ENCODE assay signal across 8 mouse cellular contexts in the genomic region with DNA sequence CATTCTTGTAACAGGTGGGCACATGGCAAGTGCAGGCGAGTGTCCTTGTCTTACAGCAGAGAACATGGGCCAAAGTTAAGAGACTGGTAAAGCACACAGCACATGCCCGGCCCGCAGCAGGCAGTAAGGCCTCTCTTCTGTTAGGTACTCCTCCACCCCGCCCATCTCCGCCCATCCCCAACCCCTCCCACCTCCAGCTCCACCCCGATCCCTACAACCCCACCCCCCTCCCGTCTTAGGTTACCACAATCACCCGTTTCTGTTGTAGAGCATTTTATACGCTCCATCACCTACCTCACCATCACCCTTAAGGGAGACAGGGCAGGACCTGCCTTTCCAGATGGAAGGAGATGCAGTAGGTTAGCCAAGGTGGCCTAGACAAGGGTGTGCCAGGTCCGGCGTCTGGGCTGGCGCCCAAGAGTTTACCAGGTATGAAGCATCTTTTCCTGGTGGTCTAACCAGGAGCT. TPM values are rescaled to one million over a fixed set of nuclear protein-coding genes. Genes with fewer than 3 reads are reported as not detected.
DNase-seq lines count a peak whose midpoint lies in the region; ATAC-seq and TF ChIP-seq lines count a peak whose summit lies in the region.

A gene (minus strand): TSS at position 417 of the 467 bp plus-strand sequence.

- peak within 1 kb of the TSS; percentile 59 for H3K4me2 ChIP-seq in heart, embryonic 15.5 days
- H3K4me2 ChIP-seq in kidney, embryonic 14.5 days (replicated peaks; ENCODE audit: low read depth, low read length), result peak within 1 kb of the TSS; percentile 49

- H3K9me3 ChIP-seq in heart, embryonic 15.5 days (replicated peaks), result no peaks in the 10 kb centered on the region
- no peaks in the 10 kb centered on the region for H3K9me3 ChIP-seq in G1E (replicated peaks)
- no peaks in the 10 kb centered on the region for H3K9me3 ChIP-seq in erythroblast, embryonic 14.5 days (ENCODE audit: control insufficient read depth, low read length)
- no peaks in the 10 kb centered on the region for H3K9me3 ChIP-seq in kidney, embryonic 14.5 days (ENCODE audit: control insufficient read depth, low read length)

- peak within 1 kb of the TSS; percentile 44 for H3K4me3 ChIP-seq in heart, embryonic 15.5 days
- peak within 1 kb of the TSS; percentile 46; the same call in 1 of the 2 replicates for H3K4me3 ChIP-seq in G1E (ENCODE audit: low read depth, low read length)
- peak within 1 kb of the TSS; percentile 58 for H3K4me3 ChIP-seq in erythroblast, embryonic 14.5 days (replicated peaks)
- H3K4me3 ChIP-seq in kidney, embryonic 14.5 days (ENCODE audit: low read length), result peak within 1 kb of the TSS; percentile 41

- WGBS in heart, embryonic 15.5 days, result 5% methylated on average over 12 of the region's 12 CpGs
- 2% methylated on average over 12 of the region's 12 CpGs for WGBS in kidney, embryonic 14.5 days

- TF ChIP-seq CTCF in G1E (IDR thresholded peaks at IDR 0.05; ENCODE audit: low read depth, low read length), result no peak

- H3K4me1 ChIP-seq in heart, embryonic 15.5 days (replicated peaks), result peaks cover 30% of the 10 kb centered on the region
- peaks cover 22% of the 10 kb centered on the region for H3K4me1 ChIP-seq in G1E (ENCODE audit: insufficient read depth, low read depth, low read length)
- peaks cover 19% of the 10 kb centered on the region for H3K4me1 ChIP-seq in erythroblast, embryonic 14.5 days (ENCODE audit: control insufficient read depth)
- peaks cover 5% of the 10 kb centered on the region for H3K4me1 ChIP-seq in kidney, embryonic 14.5 days (ENCODE audit: control insufficient read depth, insufficient read depth, low read length)

- peak within 1 kb of the TSS; percentile 28; the same call in 1 of the 2 replicates for H3K9ac ChIP-seq in heart, embryonic 15.5 days
- H3K9ac ChIP-seq in kidney, embryonic 14.5 days (ENCODE audit: low read depth, low read length), result 0 out of 2 replicates have a peak within 1 kb of the TSS, but pooled peaks have one; percentile 23

- no peaks in the 10 kb centered on the region; the same call in 1 of the 2 replicates for H3K27me3 ChIP-seq in heart, embryonic 15.5 days
- peaks cover 31% of the 10 kb centered on the region for H3K27me3 ChIP-seq in G1E (ENCODE audit: insufficient read depth, low read length)
- H3K27me3 ChIP-seq in erythroblast, embryonic 14.5 days (ENCODE audit: control insufficient read depth), result peaks cover 34% of the 10 kb centered on the region
- H3K27me3 ChIP-seq in kidney, embryonic 14.5 days (ENCODE audit: control insufficient read depth, insufficient read depth, low read length), result no peaks in the 10 kb centered on the region

- peak; percentile 66 for ATAC-seq in heart, embryonic 15.5 days (replicated peaks; ENCODE audit: insufficient number of reproducible peaks, insufficient read depth, low FRiP score, low read depth)
- no peak for ATAC-seq in G1E (ENCODE audit: extremely low read depth, insufficient number of reproducible peaks, low FRiP score, poor library complexity, severe bottlenecking)
- peak; percentile 80 for ATAC-seq in kidney, embryonic 14.5 days (ENCODE audit: low FRiP score, low TSS enrichment)
- peak; percentile 72 for ATAC-seq in megakaryocyte progenitor cell, adult 5-6 weeks (replicated peaks; ENCODE audit: poor library complexity)

- DNase-seq in heart, adult 8-10 months (ENCODE audit: low spot score), result no peak
- peak; percentile 42 for DNase-seq in G1E (ENCODE audit: low spot score)
- no peak for DNase-seq in layer of hippocampus, adult 9-11 months
- DNase-seq in left cerebral cortex, postnatal 25 days (ENCODE audit: low spot score in 2 of 2), result no peak

- no peaks in the 10 kb centered on the region for H3K36me3 ChIP-seq in heart, embryonic 15.5 days
- H3K36me3 ChIP-seq in G1E (replicated peaks), result no peaks in the 10 kb centered on the region
- H3K36me3 ChIP-seq in erythroblast, embryonic 14.5 days (ENCODE audit: control insufficient read depth), result no peaks in the 10 kb centered on the region
- H3K36me3 ChIP-seq in kidney, embryonic 14.5 days (ENCODE audit: control insufficient read depth, insufficient read depth, low read length), result no peaks in the 10 kb centered on the region

- intact Hi-C loops in left cerebral cortex, postnatal 25 days (cut with DNase I), result no loop called here

- H3K27ac ChIP-seq in heart, embryonic 15.5 days, result peak within 1 kb of the TSS; percentile 76
- H3K27ac ChIP-seq in kidney, embryonic 14.5 days (ENCODE audit: low read depth, low read length), result no peak within 1 kb of the TSS

RNA-seq across cellular contexts. Expression of the gene that starts here (rescaled TPM):
- 0.55 and 0.70 TPM in 2 replicates for polyA plus RNA-seq in heart, embryonic 15.5 days (2015; fragmentation: Nextera tagmentation; extraction: Ambion mirVana)
- under 1 TPM in 2 of 4 experiments, not detected in 2; 0.22 to 0.79 TPM for total RNA-seq in heart, adult 8-10 months (2022)
- total RNA-seq in G1E (2014; fragmentation: Nextera tagmentation), result not detected in 2 replicates
- total RNA-seq in G1E (2017), result 0.27 TPM in 1 of 2 replicates, not detected in the other
- not detected in 2 replicates for polyA plus RNA-seq in G1E (2012)
- not detected in 2 replicates for polyA plus RNA-seq in erythroblast, embryonic 14.5 days (2012)
- polyA plus RNA-seq in kidney, embryonic 14.5 days (2014; fragmentation: Nextera tagmentation; extraction: Ambion mirVana), result 0.87 and 0.90 TPM in 2 replicates
- total RNA-seq in megakaryocyte progenitor cell, adult 5-6 weeks (2015), result not detected in 2 replicates
- not detected in 2 replicates for total RNA-seq in megakaryocyte progenitor cell, adult 5-6 weeks (2017)
- under 1 TPM in 1 of 2 experiments, not detected in 1; 0.32 TPM for total RNA-seq in left cerebral cortex, postnatal 25 days (2021)

Comparison
In these comparisons a context has a peak if more than half of its experiments do, and no peak if none do; other contexts are left out.
1. Peak in ATAC-seq, H3K4me3 ChIP-seq, H3K27ac ChIP-seq, H3K9ac ChIP-seq and H3K4me2 ChIP-seq in heart, embryonic 15.5 days; RNA of the gene not detected or under 1 TPM.
2. Peak in DNase-seq and H3K4me3 ChIP-seq in G1E; RNA of the gene not detected or under 1 TPM.
3. Peak in ATAC-seq, H3K4me3 ChIP-seq, H3K9ac ChIP-seq and H3K4me2 ChIP-seq in kidney, embryonic 14.5 days; RNA of the gene not detected or under 1 TPM.
4. Peak in ATAC-seq in megakaryocyte progenitor cell, adult 5-6 weeks; RNA of the gene not detected or under 1 TPM.